Mouse (Mus musculus) midbrain, embryonic 11.5 days (tissue): ENCODE measurements around the gene Slx4ip. TPM values are rescaled to one million over a fixed set of nuclear protein-coding genes. Genes with fewer than 3 reads are reported as not detected.

ENCODE experiments used
- ATAC-seq: fragments of 200-750 bp; cut with Nextera tagmentation; 2 replicates; pipeline ENCODE4 v1.8.0; 2017; ENCODE audit warnings: moderate TSS enrichment, moderate library complexity; ENCODE audit not compliant: low FRiP score
- DNase-seq: peaks from one replicate; pipeline ENCODE4 v3.0.0; 2015; ENCODE audit warnings: low spot score; ENCODE audit errors: missing footprints
- H3K27ac ChIP-seq: fragments of 300-500 bp; sonication (generic); 2 replicates; pipeline ENCODE4 v1.5.1; 2014; ENCODE audit warnings: low read depth, low read length
- H3K27me3 ChIP-seq: fragments of 300-500 bp; sonication (generic); 2 replicates; pipeline ENCODE4 v1.6.1; 2014; ENCODE audit warnings: mild to moderate bottlenecking, low read length, moderate library complexity, mixed read lengths; ENCODE audit not compliant: control insufficient read depth, insufficient read depth
- H3K36me3 ChIP-seq: fragments of 300-500 bp; sonication (generic); 2 replicates; pipeline ENCODE4 v1.6.1; 2014; ENCODE audit warnings: mild to moderate bottlenecking, low read length, moderate library complexity, mixed read lengths; ENCODE audit not compliant: control insufficient read depth, insufficient read depth
- H3K4me1 ChIP-seq: fragments of 300-500 bp; sonication (generic); 2 replicates; pipeline ENCODE4 v1.6.1; 2014; ENCODE audit warnings: low read length; ENCODE audit not compliant: control insufficient read depth, insufficient read depth
- H3K4me2 ChIP-seq: fragments of 300-500 bp; sonication (generic); 2 replicates; pipeline ENCODE4 v1.6.1; 2014; ENCODE audit warnings: mild to moderate bottlenecking, moderate library complexity
- H3K4me3 ChIP-seq: fragments of 300-500 bp; sonication (generic); 2 replicates; pipeline ENCODE4 v1.5.1; 2014; ENCODE audit warnings: low read depth, low read length
- H3K9ac ChIP-seq: fragments of 300-500 bp; sonication (generic); 2 replicates; pipeline ENCODE4 v1.6.1; 2014; ENCODE audit warnings: low read length
- H3K9me3 ChIP-seq: fragments of 300-500 bp; sonication (generic); 2 replicates; pipeline ENCODE4 v1.6.1; 2016; ENCODE audit warnings: low read length; ENCODE audit not compliant: control insufficient read depth
- WGBS: fragments of 180-500 bp; shearing (Covaris S2); extraction: QIAGEN DNeasy Blood & Tissue Kit; methylation state at CpG from one replicate; pipeline ENCODE4 v1.1.7; 2014; 5-methylcytosine and 5-hydroxymethylcytosine counted together
- polyA plus RNA-seq: library from polyadenylated mRNA; unstranded; fragments of >200 nt; fragmentation: Nextera tagmentation; extraction: Ambion mirVana; gene quantifications from 2 replicates; pipeline ENCODE4 v1.2.1, GENCODE M21; 2014

The Slx4ip gene
- polyA plus RNA-seq, 1 experiment from 2014 or later, result 9.6 TPM

- ATAC-seq (peak; percentile 84), DNase-seq (peak; percentile 87)
- no peak overlapping the region for H3K4me3 ChIP-seq
- H3K9ac ChIP-seq, result peak overlapping the region; percentile 36; the same call in 1 of the 2 replicates
- H3K4me1 ChIP-seq, result peaks cover 24% of the 10 kb centered on the region
- no peaks in the 10 kb centered on the region for H3K36me3 ChIP-seq
- no peaks in the 10 kb centered on the region for H3K9me3 ChIP-seq
- no peaks in the 10 kb centered on the region for H3K27me3 ChIP-seq
- WGBS, result 13% methylated on average over 16 of the region's 16 CpGs
- H3K4me2 ChIP-seq, result no peak overlapping the region; the same call in 1 of the 2 replicates
- peak overlapping the region; percentile 73 for H3K27ac ChIP-seq
These were observed 182.7 kb downstream of the Slx4ip start for GRCm38 (mm10) chr2:137073473-137074312.

- H3K4me1 ChIP-seq, result peaks cover 24% of the 10 kb centered on the region
- no peaks in the 10 kb centered on the region for H3K27me3 ChIP-seq
- 9% methylated on average over 2 of the region's 2 CpGs for WGBS
- H3K4me2 ChIP-seq, result no peak overlapping the region
- H3K9ac ChIP-seq, result no peak overlapping the region
- ATAC-seq, result peak; percentile 25; the same call in 1 of the 2 replicates
- H3K4me3 ChIP-seq, result no peak overlapping the region
- peak overlapping the region; percentile 73 for H3K27ac ChIP-seq
- no peaks in the 10 kb centered on the region for H3K9me3 ChIP-seq
- peak; percentile 90 for DNase-seq
- no peaks in the 10 kb centered on the region for H3K36me3 ChIP-seq
These were observed 183.2 kb downstream of the Slx4ip start for GRCm38 (mm10) chr2:137074313-137074620.

GRCm38 (mm10) chr2:137078771-137079170, 187.8 kb downstream of the Slx4ip start:
- Histone ChIP-seq H3K4me3 (no peak overlapping the region), H3K27me3 (no peaks in the 10 kb centered on the region), H3K27ac (no peak overlapping the region), H3K9me3 (no peaks in the 10 kb centered on the region), H3K4me1 (peaks cover 19% of the 10 kb centered on the region), H3K4me2 (no peak overlapping the region), H3K9ac (no peak overlapping the region), H3K36me3 (peaks cover 11% of the 10 kb centered on the region)
- WGBS, result 69% methylated on average over 4 of the region's 4 CpGs
- ATAC-seq (no peak), DNase-seq (no peak)

- DNase-seq (no peak), ATAC-seq (no peak)
- no peak overlapping the region for H3K4me3 ChIP-seq
- no peaks in the 10 kb centered on the region for H3K9me3 ChIP-seq
- H3K27ac ChIP-seq, result no peak overlapping the region
- WGBS, result 28% methylated on average over 10 of the region's 10 CpGs
- no peaks in the 10 kb centered on the region for H3K27me3 ChIP-seq
- no peak overlapping the region for H3K9ac ChIP-seq
- no peak overlapping the region for H3K4me2 ChIP-seq
- peaks cover 8% of the 10 kb centered on the region for H3K4me1 ChIP-seq
- peaks cover 17% of the 10 kb centered on the region for H3K36me3 ChIP-seq
These were observed 188.8 kb downstream of the Slx4ip start for GRCm38 (mm10) chr2:137079721-137080320.

- Histone ChIP-seq H3K4me3 (no peak overlapping the region), H3K36me3 (peaks cover 21% of the 10 kb centered on the region), H3K9me3 (no peaks in the 10 kb centered on the region), H3K4me2 (no peak overlapping the region), H3K9ac (no peak overlapping the region), H3K27me3 (no peaks in the 10 kb centered on the region), H3K4me1 (peaks cover 4% of the 10 kb centered on the region; the same call in 1 of the 2 replicates), H3K27ac (no peak overlapping the region; the same call in 1 of the 2 replicates)
- peak; percentile 47 for DNase-seq
- 0 out of 2 replicates have a peak, but pooled peaks have one; percentile 6 for ATAC-seq
- 81% methylated on average over 6 of the region's 6 CpGs for WGBS
These were observed 189.4 kb downstream of the Slx4ip start for GRCm38 (mm10) chr2:137080468-137080867.

GRCm38 (mm10) chr2:137081001-137081400, 190.0 kb downstream of the Slx4ip start:
- Histone ChIP-seq H3K36me3 (peaks cover 25% of the 10 kb centered on the region), H3K9ac (no peak overlapping the region), H3K9me3 (no peaks in the 10 kb centered on the region), H3K27ac (no peak overlapping the region; the same call in 1 of the 2 replicates), H3K4me3 (no peak overlapping the region), H3K27me3 (no peaks in the 10 kb centered on the region), H3K4me2 (no peak overlapping the region), H3K4me1 (peaks cover 4% of the 10 kb centered on the region; the same call in 1 of the 2 replicates)
- ATAC-seq, result no peak
- WGBS, result 86% methylated on average over 7 of the region's 7 CpGs
- no peak for DNase-seq

- H3K4me1 ChIP-seq, result peaks cover 10% of the 10 kb centered on the region
- no peak overlapping the region for H3K4me3 ChIP-seq
- no peaks in the 10 kb centered on the region for H3K9me3 ChIP-seq
- peaks cover 31% of the 10 kb centered on the region for H3K36me3 ChIP-seq
- H3K4me2 ChIP-seq, result no peak overlapping the region
- no peak for ATAC-seq
- 86% methylated on average over 24 of the region's 24 CpGs for WGBS
- H3K9ac ChIP-seq, result no peak overlapping the region
- H3K27ac ChIP-seq, result no peak overlapping the region
- no peak for DNase-seq
- H3K27me3 ChIP-seq, result no peaks in the 10 kb centered on the region
These were observed 192.0 kb downstream of the Slx4ip start for GRCm38 (mm10) chr2:137082896-137083620.

- Histone ChIP-seq H3K27ac (no peak overlapping the region), H3K9me3 (no peaks in the 10 kb centered on the region), H3K27me3 (no peaks in the 10 kb centered on the region), H3K4me3 (no peak overlapping the region), H3K36me3 (peaks cover 39% of the 10 kb centered on the region), H3K9ac (no peak overlapping the region), H3K4me1 (peaks cover 6% of the 10 kb centered on the region), H3K4me2 (no peak overlapping the region)
- WGBS, result 82% methylated on average over 8 of the region's 8 CpGs
- DNase-seq (no peak), ATAC-seq (no peak)
These were observed 194.2 kb downstream of the Slx4ip start for GRCm38 (mm10) chr2:137085257-137085656.
